Mouse (Mus musculus) cerebellum, adult 11-12 months (tissue): ENCODE measurements around the gene Sirt6.

Source experiments
- DNase-seq: peaks from one replicate; pipeline ENCODE4 v3.0.0; 2022

Sirt6 gene

GRCm38 (mm10) chr10:81626994-81627835 lies at the start of gene Sirt6:
Gene Sirt6, minus strand, starts transcription at chr10:81627797.
- peak; percentile 98 for DNase-seq

GRCm38 (mm10) chr10:81656174-81656573 lies 28.6 kb upstream of the Sirt6 start:
- no peak for DNase-seq

DNA sequence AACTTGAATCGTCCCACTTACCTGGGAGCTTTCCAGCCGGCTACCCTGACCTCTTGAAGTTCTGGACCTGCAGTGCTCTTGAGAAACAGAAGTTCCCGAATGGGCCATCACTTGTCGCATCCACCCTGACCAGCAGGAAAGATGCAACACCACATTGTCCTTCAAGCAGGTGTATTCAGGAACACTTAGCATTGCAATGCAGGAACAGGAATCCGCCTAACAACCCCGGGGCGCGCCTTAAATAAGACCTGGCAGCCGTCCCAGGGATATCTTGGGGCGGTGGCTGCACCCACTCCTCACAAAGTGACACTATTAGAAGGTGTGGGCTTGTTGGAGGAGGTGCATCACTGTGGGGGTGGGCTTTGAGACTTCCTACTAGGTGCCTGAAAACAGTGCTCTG lies 27.6 kb upstream of the Sirt6 start:
- no peak for DNase-seq

DNA sequence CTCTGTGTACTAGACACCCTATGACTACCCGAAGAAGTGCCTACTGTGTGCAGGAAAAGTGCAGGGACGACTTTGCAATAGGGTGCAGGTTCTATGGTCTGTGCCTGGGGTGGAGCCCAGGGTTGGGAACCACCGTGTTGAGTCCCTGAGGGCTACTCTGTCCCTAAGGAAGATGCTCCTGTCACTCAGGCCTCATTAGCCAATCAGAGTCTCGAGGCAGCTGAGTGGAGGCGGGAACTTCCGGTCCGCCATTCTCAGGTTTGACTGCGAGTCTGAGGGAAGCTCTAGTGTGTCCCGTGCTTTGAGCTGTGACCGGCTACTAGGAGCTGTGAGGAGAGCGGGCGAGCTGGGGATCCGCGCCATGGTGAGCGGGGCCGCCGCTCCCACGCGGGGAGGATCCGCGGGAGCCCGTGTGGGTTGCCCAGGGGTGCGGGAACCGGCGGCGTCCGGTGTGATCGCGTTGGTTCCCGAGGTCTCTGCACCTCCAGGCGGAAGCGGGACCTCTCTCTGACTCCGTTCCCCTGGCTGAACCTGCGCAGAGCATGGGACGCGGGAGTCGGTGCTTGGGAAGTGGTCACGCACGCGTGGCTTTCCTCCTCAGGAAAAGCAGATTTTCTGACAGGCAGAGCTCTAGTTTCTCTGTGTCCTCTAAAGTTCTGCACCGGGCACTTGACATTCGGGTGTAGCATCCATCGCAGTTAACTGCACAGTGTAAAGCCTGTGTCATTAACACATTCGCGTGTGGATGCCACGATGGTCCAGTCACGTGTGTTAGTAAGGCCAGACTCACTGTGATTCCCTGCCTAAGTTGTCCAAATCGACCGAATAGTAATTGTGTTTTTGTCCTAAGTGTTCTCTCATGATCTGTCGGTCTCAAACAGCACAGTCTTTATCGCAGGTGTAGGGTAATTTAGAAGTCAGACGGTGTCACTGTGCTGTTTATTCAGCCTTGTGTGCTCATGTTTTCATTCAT lies 21.5 kb upstream of the Sirt6 start, which contains the start of gene Gm10778:
Gm10778 (plus strand) TSS at position 257 of the 973 bp plus-strand sequence.
- DNase-seq, result peak; percentile 87

- peak; percentile 54 for DNase-seq
These were observed 18.5 kb upstream of the Sirt6 start for GRCm38 (mm10) chr10:81646015-81646555.

- DNase-seq, result peak; percentile 28
These were observed 17.8 kb upstream of the Sirt6 start for GRCm38 (mm10) chr10:81645391-81645790.

DNA sequence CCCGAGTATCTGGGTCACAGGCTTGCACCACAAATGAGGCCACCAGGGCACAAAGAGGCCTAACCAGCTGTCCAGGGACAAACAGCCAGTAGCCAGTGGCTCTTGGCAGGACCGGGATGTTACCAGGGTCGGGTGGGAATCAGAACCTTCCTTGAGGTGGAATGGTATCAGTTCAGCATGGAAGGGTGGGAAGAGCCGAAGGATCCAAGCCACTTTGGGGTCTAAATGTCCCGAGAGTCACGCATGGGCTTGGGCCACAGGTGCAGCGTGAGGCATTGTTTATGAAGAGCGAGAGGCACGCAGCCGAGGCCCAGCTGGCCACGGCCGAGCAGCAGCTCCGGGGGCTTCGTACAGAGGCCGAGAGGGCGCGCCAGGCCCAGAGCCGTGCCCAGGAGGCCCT lies 17.1 kb upstream of the Sirt6 start:
- DNase-seq, result peak; percentile 65

DNA sequence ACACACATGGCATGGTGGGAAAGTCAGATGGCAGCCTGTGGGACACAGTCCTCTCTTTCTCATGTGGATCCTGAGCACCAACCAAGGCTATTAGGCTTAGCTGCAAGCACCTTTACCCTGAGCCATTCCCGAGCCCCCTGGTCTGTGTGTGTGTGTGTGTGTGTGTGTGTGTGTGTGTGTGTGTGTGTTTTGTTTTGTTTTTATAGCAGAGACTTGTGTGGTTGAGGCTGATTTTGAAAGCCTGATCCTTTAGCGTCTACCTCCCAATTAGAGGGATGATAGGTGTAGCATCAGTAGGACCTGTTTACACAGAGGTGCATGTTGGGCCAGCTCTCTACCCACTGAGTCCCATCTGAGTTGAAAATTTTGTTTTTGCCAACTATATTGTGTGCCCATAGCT lies 16.6 kb upstream of the Sirt6 start:
- peak; percentile 31 for DNase-seq

- peak; percentile 99 for DNase-seq
These were observed 16.0 kb upstream of the Sirt6 start for GRCm38 (mm10) chr10:81643449-81644055.

DNA sequence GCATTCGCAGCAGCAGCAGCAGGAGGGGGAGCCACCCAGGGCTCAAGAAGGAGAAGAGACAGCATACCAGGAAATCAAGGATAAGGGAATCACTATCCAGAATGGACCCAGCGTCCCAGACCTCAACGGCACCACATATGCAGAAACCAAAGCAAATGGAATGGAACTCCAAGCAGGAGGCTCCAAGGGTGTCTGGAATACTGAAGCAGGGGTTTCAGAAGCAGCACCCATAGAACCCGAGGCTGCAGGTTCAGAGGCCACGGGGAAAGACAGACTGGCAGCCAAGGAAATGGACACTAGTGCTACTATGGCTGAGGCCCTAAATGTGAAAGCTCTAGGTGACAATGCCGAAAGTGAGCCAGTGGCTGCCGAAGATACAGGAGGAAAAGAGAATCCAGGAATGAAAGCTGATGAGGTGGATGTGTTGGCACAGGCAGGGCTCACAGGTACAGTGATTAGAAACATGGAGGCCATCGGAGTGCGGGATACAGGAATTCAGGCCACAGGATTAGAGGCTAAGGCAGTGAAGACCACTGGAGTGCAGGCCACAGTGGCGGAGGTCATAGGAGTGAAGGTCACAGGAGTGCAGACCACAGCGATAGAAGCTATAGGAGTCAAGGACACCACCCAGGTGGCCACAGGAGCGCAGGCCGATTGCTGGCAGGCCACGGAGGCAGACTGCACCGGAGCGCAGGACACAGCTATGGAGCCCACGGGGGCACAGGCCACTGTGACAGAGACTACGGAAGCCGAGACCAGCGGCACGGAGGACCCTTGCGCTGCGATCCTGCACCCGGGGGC lies 15.3 kb upstream of the Sirt6 start:
- DNase-seq, result no peak

DNA sequence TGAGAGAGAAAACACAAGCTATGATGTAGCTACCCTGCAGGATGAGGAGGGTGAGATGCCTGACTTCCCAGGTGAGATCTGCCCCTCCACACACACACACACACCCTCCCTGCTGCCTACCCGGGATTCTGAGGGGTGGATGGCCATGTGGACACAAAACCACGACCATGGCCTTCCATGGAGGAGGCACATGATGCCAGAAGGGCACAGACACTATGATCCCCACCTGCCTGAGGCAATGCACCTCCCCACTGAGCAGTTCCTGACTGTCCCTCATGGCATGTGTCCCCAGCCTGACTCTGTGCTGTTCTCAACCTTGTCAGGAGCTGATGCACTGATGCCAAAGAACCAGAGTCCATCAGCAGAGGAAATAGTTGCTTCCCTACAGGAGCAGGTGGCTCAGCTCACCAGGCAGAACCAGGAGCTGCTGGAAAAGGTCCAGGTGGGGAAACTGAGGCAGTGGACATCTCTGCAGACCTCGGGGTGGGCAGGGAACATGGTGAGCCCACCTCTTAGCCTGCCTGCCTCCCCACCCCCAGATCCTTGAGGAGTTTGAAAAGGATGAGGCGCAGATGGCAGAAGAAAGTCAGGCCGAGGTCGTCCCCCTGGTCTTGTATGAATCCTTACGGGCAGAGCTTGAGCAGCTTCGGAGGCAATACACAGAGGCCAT lies 14.5 kb upstream of the Sirt6 start:
- peak; percentile 76 for DNase-seq

GRCm38 (mm10) chr10:81641566-81641965 lies 14.0 kb upstream of the Sirt6 start:
- DNase-seq, result peak; percentile 35

GRCm38 (mm10) chr10:81640825-81641224 lies 13.2 kb upstream of the Sirt6 start:
- peak; percentile 64 for DNase-seq

DNA sequence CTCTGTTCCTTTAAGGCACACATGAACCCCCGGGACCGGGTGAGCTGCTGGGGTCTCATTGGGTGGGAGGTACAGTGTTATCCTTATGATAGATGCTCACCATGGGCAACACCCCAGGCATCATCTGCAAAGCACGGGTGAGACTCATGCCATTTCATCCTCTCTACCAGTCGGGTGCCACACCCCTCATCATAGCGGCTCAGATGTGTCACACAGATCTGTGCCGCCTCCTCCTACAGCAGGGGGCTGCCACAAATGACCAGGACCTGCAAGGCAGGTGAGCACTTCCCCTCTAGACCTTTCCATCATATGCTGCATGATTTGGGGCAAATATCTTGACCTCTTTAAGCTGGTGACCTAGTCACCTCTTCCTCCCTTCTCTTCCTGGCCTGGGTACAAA lies 10.5 kb upstream of the Sirt6 start:
- no peak for DNase-seq

DNA sequence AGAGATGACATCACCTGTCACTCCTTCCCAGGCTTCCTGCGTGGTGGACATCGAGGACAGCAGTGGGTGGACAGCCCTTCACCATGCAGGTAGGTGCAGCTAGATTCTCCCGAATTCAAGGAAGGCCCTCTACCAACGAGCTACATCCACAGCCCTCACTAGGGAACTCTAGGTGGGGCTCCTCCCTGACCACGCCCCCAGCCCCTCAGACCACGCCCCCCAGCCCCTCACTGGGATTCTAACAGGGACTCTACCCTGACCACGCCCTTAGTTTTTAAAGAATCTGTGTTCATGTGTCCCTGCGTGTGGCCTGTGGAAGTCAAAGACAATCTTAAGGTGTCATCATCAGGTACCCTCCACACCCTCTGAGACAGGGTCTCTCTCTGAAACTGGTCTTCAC lies 8.7 kb upstream of the Sirt6 start:
- no peak for DNase-seq

GRCm38 (mm10) chr10:81633253-81634099 lies 5.9 kb upstream of the Sirt6 start:
- DNase-seq, result peak; percentile 87

- DNase-seq, result peak; percentile 69
These were observed 793 bp upstream of the Sirt6 start, which contains the start of gene Ankrd24 for GRCm38 (mm10) chr10:81628390-81628789. Gene Ankrd24, plus strand, starts transcription at chr10:81628540.

GRCm38 (mm10) chr10:81627836-81628220 lies 231 bp upstream of the Sirt6 start:
- DNase-seq, result peak; percentile 75

DNA sequence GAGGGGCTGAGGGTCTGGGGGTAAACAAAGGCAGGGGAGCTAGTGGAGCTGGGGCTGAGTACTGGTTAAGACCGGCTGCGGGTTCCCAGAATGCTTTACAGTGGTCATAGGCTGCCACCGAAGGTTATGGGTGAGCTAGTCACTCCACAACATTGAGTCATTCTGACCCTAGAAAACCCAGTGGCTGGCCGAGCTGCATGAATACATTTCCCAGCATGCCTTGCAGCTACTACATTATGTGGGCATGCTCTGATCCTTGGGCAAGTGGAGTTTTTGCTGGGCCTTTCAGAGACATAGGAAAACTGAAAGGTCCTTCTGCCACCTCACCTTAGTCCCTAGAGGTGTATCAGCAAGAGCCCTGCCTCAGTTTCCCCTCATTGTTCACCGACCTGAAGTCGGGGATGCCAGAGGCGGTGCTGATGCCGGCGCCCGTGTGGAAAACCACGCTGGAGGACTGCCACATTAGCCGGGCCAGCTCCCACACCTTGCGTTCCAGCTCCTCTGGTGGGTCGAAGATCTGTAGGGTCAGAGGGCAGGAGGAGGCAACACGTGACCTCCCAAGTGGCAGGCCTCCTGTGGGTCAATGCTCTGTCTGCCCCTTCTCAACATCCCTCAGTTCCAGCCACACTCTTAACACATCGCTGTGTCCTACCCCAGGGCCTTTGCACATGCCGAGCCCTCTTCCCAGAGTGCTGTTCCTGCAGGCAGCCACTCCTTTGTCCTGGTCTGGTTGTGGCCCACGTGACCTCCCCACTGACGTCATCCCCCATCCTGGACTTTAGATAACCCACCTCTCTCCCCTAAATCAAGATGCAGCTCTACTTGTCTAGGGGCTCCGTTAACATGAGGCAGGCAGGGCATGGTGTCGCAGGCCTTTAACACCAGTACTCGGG lies 1.2 kb downstream of the Sirt6 start:
- DNase-seq, result peak; percentile 70
